Mouse (Mus musculus) skeletal muscle tissue, postnatal 0 days (tissue): ENCODE data around the gene Surf4. TPM values are rescaled to one million over a fixed set of nuclear protein-coding genes. Genes with fewer than 3 reads are reported as not detected.

Experiments
- polyA plus RNA-seq: library from polyadenylated mRNA; unstranded; fragments of >200 nt; fragmentation: Nextera tagmentation; extraction: Ambion mirVana; gene quantifications from 2 replicates; pipeline ENCODE4 v1.2.1, GENCODE M21; 2015

Surf4 gene
- 113 and 137 TPM in 2 replicates for polyA plus RNA-seq

GRCm38 (mm10) chr2:26933304-26934055 is at the start of gene Surf4, which contains the start of gene Stkld1:
TSS of gene Surf4 (minus strand) at chr2:26933928.
TSS of gene Stkld1 (plus strand) at chr2:26934047.

GRCm38 (mm10) chr2:26973116-26973515 is 39.4 kb upstream of the Surf4 start, which contains the start of gene Adamts13:
TSS of gene Adamts13 (plus strand) at chr2:26973416.

GRCm38 (mm10) chr2:26963923-26964723 is 30.4 kb upstream of the Surf4 start, which contains the start of gene Rexo4:
TSS of gene Rexo4 (minus strand) at chr2:26964386.

GRCm38 (mm10) chr2:26915927-26916728 is 17.6 kb downstream of the Surf4 start, which contains the start of the genes Surf2 and Surf1:
TSS of gene Surf2 (plus strand) at chr2:26916367.
TSS of gene Surf1 (minus strand) at chr2:26916530.

GRCm38 (mm10) chr2:26910124-26910993 is 23.4 kb downstream of the Surf4 start, which contains the start of the genes Med22 and Rpl7a:
TSS of gene Med22 (minus strand) at chr2:26910677.
TSS of gene Rpl7a (plus strand) at chr2:26910764.

GRCm38 (mm10) chr2:26902467-26903220 is 31.1 kb downstream of the Surf4 start, which contains the start of gene Surf6:
TSS of gene Surf6 (minus strand) at chr2:26902879.

Other genes starting within 250 kb of the Surf4 start
- not detected in 2 replicates for gene Abo, start 68.9 kb downstream of the Surf4 start, polyA plus RNA-seq
- gene Surf6, start 31.0 kb downstream of the Surf4 start, polyA plus RNA-seq, result 8.4 and 8.8 TPM in 2 replicates
- 27.8 and 30.7 TPM in 2 replicates for gene Med22, start 23.3 kb downstream of the Surf4 start, polyA plus RNA-seq
- 346 and 348 TPM in 2 replicates for gene Rpl7a, start 23.2 kb downstream of the Surf4 start, polyA plus RNA-seq
- 22.1 and 24.5 TPM in 2 replicates for gene Surf2, start 17.6 kb downstream of the Surf4 start, polyA plus RNA-seq
- 39.8 and 44.5 TPM in 2 replicates for gene Surf1, start 17.4 kb downstream of the Surf4 start, polyA plus RNA-seq
- gene Stkld1, start 119 bp upstream of the Surf4 start, polyA plus RNA-seq, result 0.09 TPM in 1 of 2 replicates, not detected in the other
- gene Rexo4, start 30.5 kb upstream of the Surf4 start, polyA plus RNA-seq, result 16.3 and 18.7 TPM in 2 replicates
- 0.12 TPM in 1 of 2 replicates, not detected in the other for gene Adamts13, start 39.5 kb upstream of the Surf4 start, polyA plus RNA-seq
- 27.7 and 32.4 TPM in 2 replicates for gene Cacfd1, start 76.0 kb upstream of the Surf4 start, polyA plus RNA-seq
- 0.54 and 0.56 TPM in 2 replicates for gene Slc2a6, start 94.1 kb upstream of the Surf4 start, polyA plus RNA-seq
- gene Mymk, start 138.3 kb upstream of the Surf4 start, polyA plus RNA-seq, result 166 and 171 TPM in 2 replicates
- gene Adamtsl2, start 145.5 kb upstream of the Surf4 start, polyA plus RNA-seq, result 2.2 and 2.6 TPM in 2 replicates
- 0.15 and 0.18 TPM in 2 replicates for gene Fam163b, start 208.6 kb upstream of the Surf4 start, polyA plus RNA-seq
- 0.82 and 1.2 TPM in 2 replicates for gene Dbh, start 231.3 kb upstream of the Surf4 start, polyA plus RNA-seq